Mouse (Mus musculus) megakaryocyte, adult 5-6 weeks (primary cell): Measurements from ENCODE around the gene Gm20075. TPM values are rescaled to one million over a fixed set of nuclear protein-coding genes. Genes with fewer than 3 reads are reported as not detected.
A peak's percentile ranks its signal among the peaks of the same experiment; 100 is the strongest.
"Not testable (repeated sequence)": the region's sequence is repeated elsewhere in the genome, so short reads cannot be mapped to it uniquely, and the experiment has no call there.

ENCODE experiments used
- ATAC-seq: 2 replicates; pipeline ENCODE4 v1.8.0; 2016; ENCODE audit warnings: mild to moderate bottlenecking, inconsistent platforms; ENCODE audit not compliant: poor library complexity, severe bottlenecking
- total RNA-seq, 2 experiments: library from RNA; stranded (forward) in 1 of 2; stranded (reverse) in 1 of 2; fragments of 153-499, 151-499 nt in 1 of 2; fragments of 221-1000, 200-1000 nt in 1 of 2; gene quantifications; 2 replicates each; pipeline versions ENCODE4 v1.2.3 to v1.2.4; 2015 to 2017

The Gm20075 gene
- total RNA-seq (2015) (3.5 and 3.8 TPM in 2 replicates), total RNA-seq (2017) (8.9 and 11.7 TPM in 2 replicates)

DNA sequence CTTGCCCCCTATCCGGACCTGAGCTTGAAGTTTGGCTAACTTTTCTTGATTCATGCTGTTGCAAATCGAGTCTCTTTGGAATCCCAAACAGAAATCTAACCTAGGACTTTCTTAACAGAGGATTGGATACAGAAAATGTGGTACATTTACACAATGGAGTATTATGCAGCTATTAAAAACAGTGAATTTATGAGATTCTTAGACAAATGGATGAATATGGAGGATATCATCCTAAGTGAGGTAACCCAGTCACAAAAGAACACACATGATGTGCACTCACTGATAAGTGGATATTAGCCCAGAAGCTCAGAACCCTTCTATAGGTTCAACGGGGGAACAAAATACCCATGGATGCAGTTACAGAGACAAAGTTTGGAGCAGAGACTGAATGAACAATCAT lies at the start of gene Gm20075:
Gene Gm20075, minus strand, starts transcription at position 101 of the 400 bp plus-strand sequence.
- not testable (repeated sequence) for ATAC-seq

DNA sequence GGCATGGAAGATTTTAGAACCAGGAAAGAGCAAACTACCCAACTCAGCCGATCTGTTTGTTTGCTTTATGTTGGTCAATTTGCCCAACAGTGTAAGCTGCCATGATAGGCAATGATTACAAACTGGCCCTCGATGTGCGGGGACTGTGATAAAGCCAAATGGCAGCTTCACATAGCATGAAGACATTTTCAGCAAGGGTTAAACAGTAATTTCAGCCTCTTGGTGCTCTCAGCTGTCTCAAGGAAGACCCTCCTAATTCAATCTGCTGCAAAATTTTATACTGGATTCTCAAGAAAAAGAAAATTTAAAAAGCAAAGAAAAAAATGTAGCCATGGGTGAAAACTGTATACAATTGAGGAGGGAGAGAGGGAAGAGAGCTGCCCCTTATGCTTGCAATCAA lies 47.9 kb upstream of the Gm20075 start:
- ATAC-seq: no peak

DNA sequence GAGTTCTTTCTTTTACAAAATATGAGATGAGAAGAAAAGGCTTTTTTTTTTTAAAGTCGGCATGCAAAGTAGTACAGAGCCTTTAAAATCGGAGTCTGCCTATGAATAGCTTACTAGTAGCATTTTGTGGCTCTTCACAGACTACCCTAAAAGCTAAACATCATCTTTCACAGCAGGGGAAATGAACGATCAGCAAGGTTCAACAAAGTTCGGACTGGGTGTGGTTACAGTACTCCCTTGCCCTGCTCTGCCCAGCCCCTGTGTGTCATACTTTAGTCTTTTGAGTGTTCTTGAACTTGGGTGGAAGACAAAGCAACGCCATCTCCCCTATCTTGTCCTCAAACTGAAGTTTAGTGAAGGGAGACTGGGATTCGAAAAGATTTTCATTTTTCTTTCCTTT lies 45.5 kb upstream of the Gm20075 start:
- ATAC-seq: no peak

DNA sequence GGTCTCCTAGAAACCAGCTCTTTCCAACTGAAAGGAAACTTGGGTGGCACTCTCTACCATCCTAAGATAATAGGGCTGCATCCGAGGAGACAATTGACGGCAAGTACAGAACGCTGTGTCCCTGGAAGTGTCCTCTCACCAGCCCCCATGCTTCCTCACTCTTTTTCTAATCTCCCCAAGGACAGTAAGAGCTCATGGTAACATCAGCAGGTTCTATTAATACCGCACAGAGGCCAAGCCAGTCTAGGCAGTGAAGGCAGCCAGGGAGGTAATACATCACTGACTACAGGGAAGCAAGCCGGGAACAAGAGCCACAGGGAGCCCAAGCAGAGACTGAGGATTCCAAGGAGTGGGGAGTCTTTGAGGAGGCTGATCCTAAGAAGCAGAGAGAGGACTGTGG lies 43.8 kb upstream of the Gm20075 start:
- no peak for ATAC-seq

DNA sequence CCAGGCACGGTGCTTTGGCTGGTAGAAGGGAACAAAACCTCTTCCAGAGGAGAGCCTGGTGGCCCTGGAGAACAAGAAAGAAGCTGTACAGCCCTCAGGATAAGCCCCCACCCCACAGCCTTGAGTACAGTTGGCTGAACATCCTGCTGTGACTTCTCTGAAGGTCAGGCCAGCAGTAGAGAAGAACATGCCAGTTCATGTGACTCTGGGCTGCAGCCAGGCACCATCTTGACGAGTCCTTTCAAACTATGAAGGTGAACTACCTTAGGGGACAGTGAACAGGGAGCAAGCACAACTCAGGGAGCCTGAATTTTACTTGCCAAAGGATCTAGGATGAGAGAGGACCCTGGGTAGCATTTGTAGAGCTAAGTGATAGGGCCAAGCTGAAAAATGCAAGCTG lies 31.5 kb upstream of the Gm20075 start:
- no peak for ATAC-seq

DNA sequence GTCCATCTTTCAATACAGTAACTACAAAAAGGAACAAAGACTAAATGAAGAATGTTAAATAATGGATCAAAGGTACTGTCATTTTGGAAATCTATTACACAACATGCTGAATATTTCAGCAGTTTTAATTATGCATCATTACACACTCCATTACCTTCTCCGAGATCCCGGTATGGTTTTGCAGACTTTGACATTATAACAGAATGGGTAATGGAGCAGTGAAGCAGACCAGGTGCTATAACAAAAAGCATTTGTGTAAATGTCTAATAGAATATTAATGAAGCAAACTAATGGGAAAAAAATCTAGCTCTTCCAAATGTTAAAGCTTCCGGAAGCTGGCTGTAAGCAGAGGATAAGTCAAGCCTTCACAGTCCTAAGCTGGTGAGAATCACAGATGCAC lies 29.6 kb upstream of the Gm20075 start:
- no peak for ATAC-seq

DNA sequence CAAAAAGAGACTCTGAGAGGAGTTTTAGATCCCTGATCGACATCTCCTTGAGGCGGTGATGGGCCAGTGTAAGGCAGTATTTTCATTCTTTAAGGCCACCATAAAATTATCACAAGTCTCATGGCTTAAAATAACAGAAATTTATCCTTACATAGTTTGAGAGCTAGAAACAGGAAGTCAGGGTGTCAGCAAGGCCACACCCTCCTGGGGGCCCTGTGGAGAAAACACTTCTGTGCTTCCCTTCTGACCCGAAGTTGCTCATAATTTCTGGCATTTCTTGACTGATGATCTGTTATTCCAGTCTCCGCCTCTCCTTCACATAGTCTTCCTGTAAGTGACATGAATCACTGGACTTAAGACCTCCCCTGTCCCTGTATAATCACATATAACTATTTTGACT lies 25.2 kb upstream of the Gm20075 start:
- ATAC-seq: peak; percentile 92

DNA sequence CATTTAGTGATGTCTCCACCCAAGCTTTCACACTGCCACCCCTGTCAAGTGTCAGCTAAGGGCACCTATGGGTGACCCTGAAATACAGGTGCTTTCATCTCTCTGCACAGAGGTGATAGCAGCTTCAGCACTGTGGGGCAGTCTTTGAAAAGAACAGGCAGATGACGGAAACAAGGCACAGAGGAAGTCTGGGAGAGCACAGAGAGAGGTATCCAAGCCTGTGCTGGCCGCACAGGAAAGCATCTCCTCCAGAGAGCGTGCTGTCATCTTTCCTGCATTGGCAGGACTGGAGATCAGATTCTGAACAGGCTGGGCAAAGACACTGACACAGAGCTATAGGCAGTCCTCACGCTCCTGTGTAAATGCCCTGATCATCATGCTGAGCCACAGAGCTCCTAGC lies 9.8 kb upstream of the Gm20075 start:
- ATAC-seq: no peak

DNA sequence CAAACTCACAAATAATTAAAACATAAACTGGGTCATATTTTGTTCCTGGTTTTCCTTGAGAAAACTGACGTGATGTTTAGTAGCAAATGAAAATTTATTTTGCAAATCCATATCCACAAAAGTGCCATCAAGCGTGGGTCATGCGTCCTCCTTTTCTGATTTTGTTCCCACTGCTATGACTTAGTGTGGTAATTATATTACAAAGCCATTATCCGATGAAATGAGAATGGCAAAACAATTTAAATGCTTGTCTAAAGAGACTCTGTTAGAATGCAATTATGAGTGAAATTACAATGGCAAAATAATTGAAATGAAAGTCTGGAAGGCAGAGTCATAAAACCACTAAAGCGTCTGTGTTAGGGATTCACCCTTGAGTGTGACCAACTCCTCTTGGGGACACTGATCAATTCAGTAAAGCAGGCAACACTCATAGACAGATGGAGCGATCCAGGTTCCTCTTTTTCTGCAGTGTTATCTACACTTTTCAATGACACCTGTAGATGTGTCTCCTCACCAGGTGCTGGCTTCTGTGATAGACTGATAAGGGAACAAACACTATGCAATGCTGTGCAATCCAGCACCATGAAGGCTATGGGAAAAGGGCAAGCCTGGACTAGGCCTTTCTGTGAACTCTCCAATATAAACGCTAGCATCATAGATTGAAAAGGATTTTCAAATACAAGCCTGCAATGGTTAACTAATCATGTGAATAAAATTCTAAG lies 4.6 kb upstream of the Gm20075 start:
- no peak for ATAC-seq

DNA sequence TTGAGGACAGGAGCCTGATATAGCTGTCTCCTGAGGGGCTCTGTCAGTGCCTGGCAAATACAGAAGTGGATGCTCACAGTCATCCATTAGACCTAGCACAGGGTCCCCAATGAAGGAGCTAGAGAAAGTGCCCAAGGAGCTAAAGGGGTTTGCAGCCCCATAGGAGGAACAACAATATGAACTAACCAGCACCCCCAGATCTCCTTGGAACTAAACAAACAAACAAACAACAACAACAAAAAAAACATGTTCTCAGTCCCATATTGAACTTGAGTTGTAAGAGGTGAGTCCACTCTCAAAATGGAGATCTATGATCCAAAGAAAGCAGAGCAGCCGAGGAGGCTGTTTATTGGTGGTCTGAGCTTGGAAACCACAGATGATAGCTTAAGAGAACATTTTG lies 578 bp upstream of the Gm20075 start, which contains the start of gene Gm17190:
Gene Gm17190, plus strand, starts transcription at position 301 of the 400 bp plus-strand sequence.
- not testable (repeated sequence) for ATAC-seq

DNA sequence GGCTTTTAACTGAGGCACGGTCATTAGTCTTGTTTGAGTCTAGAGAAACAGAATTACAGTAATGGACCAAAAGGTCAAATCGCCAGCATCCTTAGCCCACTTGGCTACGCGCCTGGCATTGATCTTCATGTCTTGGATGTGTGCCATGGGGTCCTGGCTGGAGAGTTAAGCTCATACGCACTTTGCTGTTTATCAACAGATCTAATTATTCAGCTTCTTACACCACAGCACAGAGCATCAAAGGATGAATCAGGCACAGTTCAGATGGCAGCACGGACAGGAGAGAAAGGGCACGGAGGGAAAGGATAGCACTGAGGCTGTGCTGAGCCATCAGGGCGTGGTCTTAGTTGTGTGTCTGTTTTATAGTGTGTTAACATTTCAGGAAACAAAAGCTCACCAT lies 7.6 kb downstream of the Gm20075 start:
- no peak for ATAC-seq

DNA sequence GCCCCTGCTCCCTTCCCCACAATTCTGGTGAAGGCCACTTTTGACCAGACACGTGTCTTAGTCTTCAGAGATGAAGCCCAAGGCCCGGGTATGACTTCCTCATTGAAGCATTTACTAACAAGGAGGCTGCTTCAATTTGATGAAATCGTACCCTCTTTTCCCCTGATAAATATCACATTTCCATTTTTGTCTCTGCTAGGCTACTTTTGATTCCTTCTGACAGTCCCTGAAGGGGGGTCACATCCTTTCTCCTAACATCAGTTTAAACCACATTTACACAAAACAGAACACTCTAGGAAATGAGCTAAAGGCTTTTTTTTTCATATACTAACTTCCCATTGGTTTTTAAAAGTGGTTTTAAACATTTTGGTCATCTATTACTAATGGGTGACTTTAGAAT lies 28.4 kb downstream of the Gm20075 start:
- no peak for ATAC-seq

DNA sequence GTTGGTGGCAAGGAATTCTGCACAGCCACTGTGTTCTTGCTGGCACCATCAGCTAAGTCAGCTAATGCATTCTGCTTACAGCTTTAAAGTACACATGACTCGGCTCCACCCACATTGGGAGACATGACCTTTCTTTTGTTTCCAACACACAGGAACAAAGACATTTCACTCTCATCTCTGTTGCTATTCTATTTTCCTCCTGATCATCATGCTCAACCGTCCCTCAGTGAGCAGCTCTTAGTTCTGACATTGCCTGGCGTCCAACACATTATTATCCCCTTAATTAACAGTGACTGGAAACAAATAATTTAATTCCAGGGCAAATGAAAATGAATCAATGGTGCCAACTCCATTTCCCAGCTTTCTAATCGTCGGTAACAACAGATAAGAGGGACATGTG lies 35.8 kb downstream of the Gm20075 start:
- no peak for ATAC-seq

DNA sequence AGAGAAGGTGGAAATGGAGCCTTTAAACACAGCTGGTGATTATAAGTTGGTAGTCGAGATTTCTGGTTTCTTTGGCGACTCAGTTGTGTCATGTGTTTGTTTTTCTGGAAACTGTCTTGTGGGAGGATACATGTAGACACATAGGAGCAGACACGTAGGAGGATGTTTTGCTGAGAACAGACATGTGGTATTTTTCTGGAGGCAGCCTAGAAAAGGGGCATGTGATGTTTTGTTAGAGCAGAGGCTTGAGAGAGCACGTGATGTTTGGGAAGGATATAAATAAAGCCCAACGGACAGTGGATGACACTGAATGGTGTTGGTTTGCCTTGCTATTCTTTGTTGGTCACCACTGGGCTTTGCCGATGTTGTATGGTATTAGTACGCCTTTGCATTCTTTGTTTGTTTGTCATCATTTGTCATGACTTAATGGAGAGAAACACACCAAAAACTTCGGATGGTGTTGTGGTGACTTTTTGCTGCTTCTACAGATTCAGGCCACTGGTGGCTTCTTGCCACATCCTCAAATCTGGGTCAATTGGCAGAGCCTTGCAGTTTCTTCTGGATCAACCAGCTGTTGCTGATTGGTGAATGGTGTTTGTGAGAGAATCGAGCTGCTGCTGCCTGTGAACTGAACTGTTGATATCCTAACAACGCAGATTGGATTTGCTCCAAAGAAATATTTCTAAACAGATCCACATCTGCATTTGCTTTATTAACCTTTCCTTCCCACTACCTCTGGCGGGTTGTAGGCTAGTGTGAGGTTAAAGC lies 40.7 kb downstream of the Gm20075 start:
- no peak for ATAC-seq

DNA sequence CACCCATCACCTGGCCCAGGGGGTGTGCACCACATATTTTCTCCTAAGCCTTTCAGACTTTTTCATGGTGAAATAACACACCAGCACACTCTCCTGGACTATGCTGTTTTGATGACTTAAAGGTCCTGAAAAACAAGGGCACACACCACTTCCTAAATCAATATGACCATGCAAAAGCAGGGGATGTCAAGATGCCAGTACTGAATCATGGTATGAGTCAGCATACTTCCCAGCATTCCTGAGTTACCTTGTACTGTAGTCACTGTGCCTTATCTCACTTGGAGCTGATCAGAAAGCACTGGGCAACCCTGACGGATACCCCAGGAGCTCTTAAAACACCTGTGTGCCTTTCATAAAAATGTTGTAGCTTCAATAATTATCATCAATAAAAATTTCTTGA lies 41.6 kb downstream of the Gm20075 start:
- no peak for ATAC-seq

DNA sequence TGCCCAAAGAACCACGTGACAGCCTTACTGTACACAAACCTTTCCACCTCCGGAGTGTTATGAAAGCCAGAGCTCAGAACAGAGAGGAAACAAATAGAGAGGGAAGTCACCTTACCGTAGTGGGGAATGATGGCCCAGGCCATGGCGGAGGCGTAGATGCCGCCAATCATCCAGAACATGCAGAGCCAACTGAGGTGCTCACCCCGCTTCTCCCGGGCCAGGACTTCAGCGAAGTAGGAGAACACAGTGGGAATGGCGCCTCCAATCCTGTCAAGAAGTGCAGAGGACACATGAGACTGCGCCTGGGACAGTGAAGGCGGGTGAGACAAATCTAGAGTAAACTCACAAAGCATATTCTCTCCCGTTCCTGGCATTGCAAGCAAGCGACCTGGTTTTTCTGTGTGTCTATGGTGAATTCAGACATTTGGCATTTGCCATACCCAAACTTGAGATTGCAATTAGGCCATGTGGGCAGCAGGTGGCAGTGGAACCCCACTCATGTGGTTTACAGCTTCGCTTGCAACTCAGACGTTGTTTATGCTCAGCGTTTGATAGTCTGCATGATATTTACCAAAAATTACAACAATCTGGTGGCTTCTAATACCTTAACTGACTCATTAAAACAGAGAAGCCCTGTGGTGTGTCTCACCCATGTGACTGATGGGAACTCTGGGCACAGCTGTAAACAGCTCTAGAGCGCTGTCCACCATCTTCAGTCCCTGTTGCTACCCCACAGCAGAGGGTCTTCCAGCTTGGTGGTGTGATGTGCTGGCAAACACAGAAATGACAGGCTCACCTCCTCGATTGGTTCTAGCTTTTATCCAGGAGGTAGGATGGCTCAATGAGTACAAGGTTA lies 50.6 kb downstream of the Gm20075 start:
- peak; percentile 80 for ATAC-seq

Other genes starting within 250 kb of the Gm20075 start
- gene Iqgap2, start 189.5 kb downstream of the Gm20075 start, total RNA-seq (2015): 143 and 152 TPM in 2 replicates
- 223 and 240 TPM in 2 replicates for gene Iqgap2, start 189.5 kb downstream of the Gm20075 start, total RNA-seq (2017)
- not detected in 2 replicates for gene Gm17190, start 678 bp upstream of the Gm20075 start, total RNA-seq (2015)
- not detected in 2 replicates for gene Gm17190, start 678 bp upstream of the Gm20075 start, total RNA-seq (2017)
- 0.05 TPM in 1 of 2 replicates, not detected in the other for gene Sv2c, start 51.2 kb upstream of the Gm20075 start, total RNA-seq (2015)
- gene Sv2c, start 51.2 kb upstream of the Gm20075 start, total RNA-seq (2017): not detected in 2 replicates